Mouse (Mus musculus) testis, postnatal 14 days (tissue): ENCODE results near the gene Olfr887.

Source experiments
- DNase-seq: peaks from one replicate; pipeline ENCODE4 v3.0.0; 2021; ENCODE audit warnings: low spot score

Olfr887 gene

GRCm38 (mm10) chr9:38083772-38084171 lies at the start of gene Olfr887:
Gene Olfr887 (plus strand): TSS chr9:38084072.
- DNase-seq = no peak

GRCm38 (mm10) chr9:38046255-38046654 lies 37.6 kb upstream of the Olfr887 start, which contains the start of gene Olfr884:
Gene Olfr884 (plus strand): TSS chr9:38046555.
- DNase-seq = no peak

GRCm38 (mm10) chr9:38061022-38061421 lies 22.9 kb upstream of the Olfr887 start, which contains the start of gene Olfr885:
Gene Olfr885 (plus strand): TSS chr9:38061322.
- no peak for DNase-seq

GRCm38 (mm10) chr9:38107828-38108227 lies 24.0 kb downstream of the Olfr887 start, which contains the start of gene Olfr888:
Gene Olfr888 (plus strand): TSS chr9:38108128.
- DNase-seq = no peak

GRCm38 (mm10) chr9:38114898-38115297 lies 31.0 kb downstream of the Olfr887 start, which contains the start of gene Olfr889:
Gene Olfr889 (plus strand): TSS chr9:38115198.
- no peak for DNase-seq
